Mouse (Mus musculus) left cerebral cortex, adult 2 months (tissue): ENCODE data around the gene Cbfb. TPM values are rescaled to one million over a fixed set of nuclear protein-coding genes. Genes with fewer than 3 reads are reported as not detected.

Experiments used
- DNase-seq, 2 experiments: peaks; one replicate each; pipeline ENCODE4 v3.0.0; 2021 to 2022; ENCODE audit warnings: low spot score in 2 of 2, mixed read lengths in 1 of 2; ENCODE audit errors: extremely low spot score in 1 of 2
- H3K27ac ChIP-seq: fragments of 200-600 bp; 2 replicates; pipeline ENCODE4 v1.8.1; 2022
- H3K4me3 ChIP-seq: fragments of 200-600 bp; 2 replicates; pipeline ENCODE4 v1.8.1; 2022
- CTCF ChIP-seq: fragments of 200-600 bp; IDR thresholded peaks from 2 replicates; pipeline ENCODE4 v1.8.1; 2022; ENCODE audit warnings: antibody characterized with exemption, mild to moderate bottlenecking, moderate library complexity
- intact Hi-C: fragments of 180-260 bp; cut with DNase I; formaldehyde crosslinking; loops from one replicate; pipeline ENCODE4 v1.15.1; 2025
- total RNA-seq, 2 experiments: library from RNA; stranded (reverse); gene quantifications; 2 replicates each; pipeline ENCODE4 v1.2.3; 2021

The Cbfb gene
- total RNA-seq, 2 experiments from 2014 or later: 20.7 to 22.3 TPM

GRCm38 (mm10) chr8:105254966-105255350 is 84.5 kb downstream of the Cbfb start, which contains the start of gene B3gnt9:
TSS of gene B3gnt9 (minus strand) at chr8:105255153.
- DNase-seq: no peak
- intact Hi-C loops: no loop called here
- TF ChIP-seq CTCF: no peak
- peak within 1 kb of the TSS; percentile 65 for H3K4me3 ChIP-seq
- peak within 1 kb of the TSS; percentile 76 for H3K27ac ChIP-seq

- Histone ChIP-seq H3K4me3 (no peak overlapping the region), H3K27ac (no peak overlapping the region)
- TF ChIP-seq CTCF: no peak
- intact Hi-C loops: no loop called here
- DNase-seq: no peak
Measured at GRCm38 (mm10) chr8:105257318-105258114, 87.0 kb downstream of the Cbfb start.

GRCm38 (mm10) chr8:105258911-105259720 is 88.6 kb downstream of the Cbfb start:
- H3K4me3 ChIP-seq: peak overlapping the region; percentile 44
- no peak for DNase-seq
- TF ChIP-seq CTCF: peak; percentile 19
- intact Hi-C loops: no loop called here
- no peak overlapping the region for H3K27ac ChIP-seq

GRCm38 (mm10) chr8:105259721-105260320 is 89.3 kb downstream of the Cbfb start:
- peak; percentile 65 to 82 for DNase-seq

GRCm38 (mm10) chr8:105260371-105261099 is 90.1 kb downstream of the Cbfb start:
- Histone ChIP-seq H3K4me3 (no peak overlapping the region), H3K27ac (no peak overlapping the region)
- no peak for DNase-seq
- no peak for TF ChIP-seq CTCF
- intact Hi-C loops: no loop called here

More at GRCm38 (mm10) chr8:105259721-105260320, 89.3 kb downstream of the Cbfb start:
- intact Hi-C loops: no loop called here
- TF ChIP-seq CTCF: peak; percentile 97
- Histone ChIP-seq H3K4me3 (peak overlapping the region; percentile 44), H3K27ac (no peak overlapping the region)

- intact Hi-C loops: no loop called here
- Histone ChIP-seq H3K27ac (no peak overlapping the region), H3K4me3 (no peak overlapping the region)
- no peak for DNase-seq
- TF ChIP-seq CTCF: no peak
Measured at GRCm38 (mm10) chr8:105261326-105261980, 91.0 kb downstream of the Cbfb start.

DNA sequence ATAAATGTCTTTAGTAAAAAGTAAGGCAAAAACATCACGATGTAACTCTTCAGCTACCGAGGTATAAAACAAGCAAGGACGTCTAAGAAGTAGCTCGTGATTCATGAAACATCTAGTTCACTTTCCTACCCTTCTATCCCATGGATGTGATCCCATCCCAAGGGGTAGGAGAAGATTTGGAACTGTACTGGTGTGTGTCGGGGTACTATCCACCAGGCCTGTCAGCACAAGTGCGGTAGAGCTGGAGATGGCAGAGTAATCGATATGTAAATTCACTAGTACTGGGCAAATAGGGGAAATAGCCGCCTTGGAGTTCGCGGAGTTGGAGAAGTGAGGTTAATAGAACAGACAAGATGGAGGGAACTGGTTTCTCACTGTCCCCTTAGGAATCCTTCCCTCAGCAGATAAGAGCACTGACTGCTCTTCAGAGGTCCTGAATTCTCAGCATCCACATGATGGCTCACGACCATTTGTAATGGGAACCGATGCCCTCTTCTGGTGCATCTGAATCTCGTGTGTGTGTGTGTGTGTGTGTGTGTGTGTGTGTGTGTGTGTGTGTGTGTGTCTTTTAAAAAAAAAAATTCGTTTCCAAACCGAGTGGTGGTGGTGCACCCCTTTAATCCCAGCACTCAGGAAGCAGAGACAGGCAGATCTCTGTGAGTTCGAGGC is 92.9 kb downstream of the Cbfb start:
- DNase-seq: no peak
- no peak overlapping the region for H3K4me3 ChIP-seq
- no peak overlapping the region for H3K27ac ChIP-seq
- intact Hi-C loops: no loop called here
- no peak for TF ChIP-seq CTCF

DNA sequence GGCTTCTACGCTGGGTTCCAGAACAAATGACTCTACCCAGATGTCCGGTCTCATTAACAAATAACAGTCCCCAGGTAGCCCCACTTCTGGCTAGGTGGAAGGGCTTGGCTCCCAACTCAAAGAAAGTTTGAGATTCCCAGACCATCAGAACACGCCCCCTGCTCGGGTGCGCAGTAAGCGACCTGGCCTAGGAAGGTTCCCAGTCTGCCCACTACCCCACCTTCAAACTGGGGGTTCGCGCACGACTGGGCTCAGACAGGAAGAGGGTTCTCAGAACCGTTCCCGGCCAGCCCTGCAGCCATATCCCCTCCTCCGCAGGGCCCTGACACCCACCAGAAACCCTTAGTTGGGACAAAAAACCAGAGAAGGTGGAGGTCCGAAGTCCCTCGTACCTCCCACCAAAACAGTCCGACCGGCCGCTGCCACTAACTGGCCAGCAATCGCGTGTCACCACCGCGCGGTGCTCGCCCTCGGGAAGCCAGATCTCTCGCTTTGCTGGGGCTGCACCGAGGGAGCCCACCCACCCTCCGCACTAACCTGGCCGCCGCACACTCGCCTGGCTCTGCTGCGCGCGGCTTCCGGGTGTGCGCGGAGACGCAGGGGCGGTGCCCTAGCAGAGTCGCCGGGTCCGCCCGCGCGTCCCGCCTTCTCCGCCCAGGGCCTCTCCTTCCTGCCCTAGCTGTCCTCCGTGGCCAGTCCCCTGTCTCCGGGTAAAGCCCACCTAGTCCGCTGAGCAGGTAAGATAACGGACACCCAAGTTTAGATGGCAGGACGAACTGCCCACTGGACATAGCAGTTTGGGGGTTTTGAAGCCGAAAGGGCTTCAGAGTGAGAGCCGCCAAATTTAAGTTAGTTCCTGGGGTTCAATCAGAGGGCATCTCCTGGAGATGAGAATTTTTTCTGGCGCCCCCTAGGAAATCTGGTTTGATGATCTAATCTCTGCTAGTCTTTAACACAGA is 93.8 kb downstream of the Cbfb start, which contains the start of the genes Tradd and Fbxl8:
Gene Tradd (minus strand): TSS at position 586 of the 959 bp plus-strand sequence.
Gene Fbxl8 (plus strand): TSS at position 625 of the 959 bp plus-strand sequence.
- DNase-seq: peak; percentile 41 to 53
- H3K27ac ChIP-seq: 0 out of 2 replicates have a peak within 1 kb of the TSS, but pooled peaks have one; percentile 36
- intact Hi-C loops: no loop called here
- TF ChIP-seq CTCF: peak; percentile 7
- H3K4me3 ChIP-seq: peak within 1 kb of the TSS; percentile 61

- H3K4me3 ChIP-seq: peak overlapping the region; percentile 61
- intact Hi-C loops: no loop called here
- DNase-seq: no peak
- no peak overlapping the region for H3K27ac ChIP-seq
- no peak for TF ChIP-seq CTCF
Measured at GRCm38 (mm10) chr8:105265128-105265527, 94.7 kb downstream of the Cbfb start.
